Mouse (Mus musculus): ENCODE measurements at regions not wholly inside any gene's neighbourhood (a gene's known extent, or its start where the extent isn't known, plus 50 kb on each side); places are given as distances from the start of the nearest gene placed in this dataset.
A peak's percentile ranks its signal among the peaks of the same experiment; 100 is the strongest.

DNA sequence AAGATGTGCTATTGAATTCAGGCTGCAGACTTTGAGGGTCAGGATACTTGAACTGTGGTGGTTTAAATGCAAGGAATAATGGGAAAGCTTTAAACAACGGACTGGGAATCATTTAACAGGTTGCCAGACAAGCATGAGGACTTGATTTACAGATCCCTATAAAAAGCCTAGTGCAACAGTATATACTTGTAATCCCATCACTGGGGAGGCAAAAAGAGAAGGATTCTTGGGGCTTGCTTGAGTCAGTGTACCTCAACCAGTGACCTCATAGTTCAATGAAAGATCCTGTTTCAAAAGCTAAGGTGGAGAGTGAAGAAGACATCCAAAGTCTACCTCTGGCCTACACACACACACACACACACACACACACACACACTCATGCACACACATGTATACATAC is 99.8 kb downstream of the Lrrn1 start:
- no peak for DNase-seq (ENCODE audit: low spot score in 2 of 2)

DNA sequence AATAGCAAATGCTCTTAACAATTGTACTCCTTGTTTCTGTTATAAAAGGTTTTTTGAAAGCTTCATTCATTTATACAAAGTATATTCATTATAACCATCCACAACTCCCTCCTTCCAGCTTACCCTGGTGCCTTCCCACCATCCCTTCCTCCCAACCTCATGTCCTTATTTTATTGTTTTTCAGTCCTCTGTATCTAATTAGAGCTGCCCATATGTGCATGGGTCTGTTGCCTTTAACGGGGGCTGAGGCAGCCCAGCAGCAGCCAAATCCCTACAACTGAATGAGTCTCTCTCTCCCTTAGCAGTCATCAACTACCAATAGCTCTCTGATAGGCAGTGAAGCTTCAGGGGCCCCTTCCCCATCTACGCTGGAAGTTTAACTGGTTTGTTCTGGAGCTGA is 116.2 kb downstream of the Lrrn1 start:
- DNase-seq (ENCODE audit: low spot score in 2 of 2), result peak; percentile 22 to 78

DNA sequence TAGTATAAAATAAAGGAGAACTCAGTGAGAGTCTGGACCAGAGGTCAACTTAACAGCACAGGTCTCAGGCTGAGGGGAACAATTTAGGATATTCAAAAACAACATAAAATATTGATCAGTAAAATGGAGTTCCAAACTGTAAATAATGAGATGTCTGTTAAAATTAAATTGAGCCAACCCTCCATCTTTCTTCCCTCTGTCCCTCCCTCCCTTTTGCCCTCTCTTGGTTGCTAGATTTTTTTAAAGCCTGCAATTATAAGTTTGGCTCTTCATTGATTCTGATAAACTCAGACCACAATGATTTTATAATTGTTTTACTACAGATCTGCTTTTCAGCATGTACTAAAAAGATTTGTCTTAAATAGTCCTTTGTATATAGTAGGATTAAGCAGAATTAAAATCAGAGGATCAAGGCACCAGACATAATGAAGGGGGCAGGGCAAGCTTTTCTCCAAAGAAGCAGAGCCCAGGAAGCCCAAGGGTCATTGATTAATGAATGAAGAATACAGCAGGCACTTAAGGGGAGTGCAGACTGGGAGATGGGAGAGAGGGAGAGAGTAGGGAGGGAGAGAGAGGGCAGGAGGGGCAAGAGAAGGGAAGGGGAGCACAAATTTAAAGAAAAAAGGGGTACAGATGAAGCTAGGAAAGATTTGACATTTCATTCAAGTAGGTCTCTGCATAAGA is 124.4 kb downstream of the Lrrn1 start:
- DNase-seq (ENCODE audit: low spot score in 2 of 2), result no peak

DNA sequence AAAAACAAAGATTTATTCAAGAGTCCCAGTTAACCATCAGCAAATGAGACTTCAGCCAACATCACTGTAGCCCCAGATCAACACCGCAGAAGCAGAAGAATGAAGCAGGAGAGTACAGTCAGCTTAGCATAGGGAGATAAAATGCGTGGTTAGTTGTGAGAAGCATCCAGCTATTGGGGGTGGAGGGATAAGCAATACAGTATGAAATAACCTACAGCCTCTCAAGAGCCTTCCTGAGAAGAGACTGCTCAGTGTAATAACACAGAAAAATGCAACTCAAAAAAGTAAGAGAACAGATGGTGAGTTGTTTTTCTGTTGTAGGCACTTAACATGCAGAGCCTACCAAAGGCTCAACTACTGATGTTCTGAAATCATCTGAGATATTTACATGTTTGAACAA is 128.2 kb downstream of the Lrrn1 start:
- DNase-seq (ENCODE audit: low spot score in 2 of 2), result no peak

DNA sequence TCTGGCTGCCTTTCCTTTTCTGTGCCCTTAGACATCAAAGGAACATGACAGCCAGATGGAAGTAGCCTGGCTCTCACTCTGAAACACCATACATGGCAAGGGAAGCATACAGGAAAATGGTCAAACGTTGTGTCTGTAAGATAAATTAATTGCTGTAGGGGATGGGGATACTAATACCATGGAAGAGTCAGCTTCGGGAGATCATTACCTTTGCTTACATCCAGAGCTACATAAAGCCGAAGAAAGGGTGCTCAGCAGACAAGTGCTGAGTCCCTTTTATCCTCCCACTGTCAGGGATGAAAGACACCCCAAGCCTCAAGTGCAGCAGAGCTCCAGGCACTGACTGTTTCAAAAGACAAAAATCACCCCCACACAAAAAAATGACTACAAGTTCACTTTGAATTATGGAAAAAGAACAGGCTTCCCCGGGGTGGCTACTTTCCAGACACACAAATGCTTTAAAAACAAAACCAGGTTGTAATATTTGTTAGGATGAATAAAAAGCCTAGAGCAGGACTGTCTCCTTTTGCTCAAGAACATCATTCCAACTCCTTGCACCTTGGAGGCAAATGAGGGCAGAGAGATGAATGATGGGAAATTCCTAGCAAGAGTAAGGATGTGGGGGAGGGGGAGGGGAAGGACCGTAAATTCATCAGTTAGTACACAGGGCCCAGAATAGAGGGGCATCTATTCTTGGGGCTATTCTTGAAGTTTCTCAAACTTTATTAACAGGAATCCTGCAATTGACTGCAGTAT is 131.6 kb downstream of the Lrrn1 start:
- DNase-seq (ENCODE audit: low spot score in 2 of 2), result no peak

DNA sequence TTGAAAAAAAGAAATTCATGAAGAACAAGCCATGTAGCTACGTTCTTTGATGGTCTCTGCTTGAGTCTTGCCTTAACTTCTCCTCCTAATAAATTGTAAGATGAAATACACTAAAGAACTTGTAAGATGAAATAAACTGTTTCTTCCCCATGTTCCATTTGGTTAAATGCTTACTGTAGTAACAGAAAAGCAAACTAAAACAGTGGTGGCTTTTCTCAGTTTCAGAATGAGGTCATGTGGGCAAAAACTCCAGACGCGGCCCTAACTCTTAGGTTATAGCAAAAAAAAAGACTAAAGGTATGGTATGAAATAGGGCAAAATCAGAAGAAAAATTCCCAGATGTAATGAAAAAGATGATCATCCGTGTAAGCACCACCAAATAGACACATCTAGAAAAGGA is 169.7 kb downstream of the Lrrn1 start:
- no peak for DNase-seq (ENCODE audit: low spot score in 2 of 2)

DNA sequence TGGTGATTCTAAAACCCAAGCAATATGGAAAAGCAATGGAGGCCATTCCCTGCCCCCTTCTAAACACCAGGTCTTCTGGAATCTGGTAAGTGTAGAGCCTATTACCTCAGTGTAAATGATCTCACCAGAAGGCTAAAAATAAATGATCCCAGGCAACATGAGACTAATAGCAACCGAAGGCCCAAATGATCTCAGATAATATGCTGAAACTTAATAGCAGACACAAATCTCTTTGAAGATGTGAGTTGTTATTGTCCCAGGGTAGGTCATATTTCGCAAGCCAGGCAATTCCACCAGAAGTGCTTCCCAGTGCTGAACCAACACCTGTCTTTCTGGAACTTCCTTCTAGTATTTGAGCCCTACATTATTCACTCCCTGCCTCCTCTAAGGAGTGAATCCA is 178.6 kb downstream of the Lrrn1 start:
- DNase-seq (ENCODE audit: low spot score in 2 of 2), result no peak

DNA sequence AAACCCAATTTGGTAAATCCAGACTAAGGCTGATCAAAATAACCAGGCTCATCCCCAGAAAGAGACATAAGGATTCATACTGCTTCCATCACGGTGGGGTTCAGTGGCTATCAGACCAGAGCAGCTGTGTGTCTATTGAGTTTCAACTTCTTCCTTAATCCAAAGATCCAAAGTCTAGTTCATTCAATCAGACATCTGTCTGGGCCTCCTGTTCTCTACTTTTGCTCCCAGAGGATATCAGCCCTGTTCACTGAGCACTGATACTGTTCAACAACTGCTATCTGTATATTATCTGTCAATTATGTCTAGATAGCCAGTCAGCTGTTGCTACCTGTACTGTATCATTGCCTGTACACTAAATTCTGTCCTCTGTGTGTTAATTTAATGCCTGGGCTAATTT is 179.0 kb downstream of the Lrrn1 start:
- no peak for DNase-seq (ENCODE audit: low spot score in 2 of 2)

GRCm38 (mm10) chr6:107710360-107710759 is 180.8 kb downstream of the Lrrn1 start:
- DNase-seq (ENCODE audit: low spot score in 2 of 2), result peak; percentile 37 to 63

DNA sequence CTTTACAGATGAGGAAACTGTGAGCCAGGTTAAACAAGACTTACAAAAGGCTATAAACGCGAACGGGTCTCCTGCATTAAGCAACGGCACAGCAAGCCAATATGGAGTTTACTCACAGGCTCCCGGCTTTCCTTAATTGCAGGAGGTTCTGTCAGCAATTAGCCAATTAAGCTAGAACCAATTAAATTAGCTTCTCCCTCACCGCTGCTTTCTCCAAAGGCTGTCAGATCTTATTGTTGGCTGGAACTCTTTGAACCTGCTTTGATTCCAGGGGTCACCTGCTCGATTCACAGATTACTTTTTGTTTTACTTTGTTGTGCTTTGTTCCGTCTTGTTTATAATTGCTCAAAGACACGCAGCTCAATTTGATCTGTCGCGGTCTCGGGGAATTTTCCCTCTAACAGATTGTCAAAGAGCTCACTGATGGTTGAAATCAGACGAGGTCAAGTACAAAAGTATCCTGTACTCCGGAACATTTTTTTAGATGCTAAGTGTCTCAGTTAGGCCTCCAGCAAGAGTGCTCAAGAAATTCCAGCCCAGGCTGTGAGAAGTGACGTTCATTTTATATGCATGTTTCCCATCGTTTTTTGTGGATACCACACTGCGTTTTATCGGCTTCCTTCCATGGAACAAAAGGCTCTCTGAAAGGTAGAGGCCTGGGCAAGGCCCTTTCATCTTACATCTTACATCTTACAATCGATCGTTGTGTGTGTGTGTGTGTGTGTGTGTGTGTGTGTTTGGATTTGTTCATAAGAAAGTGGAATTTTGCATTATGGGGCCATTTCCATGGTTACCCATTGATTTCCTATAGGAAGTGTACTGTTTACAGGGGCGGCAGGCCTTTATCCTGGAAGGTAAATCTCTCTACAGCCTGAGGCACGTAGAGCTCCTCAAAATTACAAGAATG is 181.9 kb downstream of the Lrrn1 start:
- DNase-seq (ENCODE audit: low spot score in 2 of 2), result peak; percentile 13 to 15

- no peak for DNase-seq (ENCODE audit: low spot score in 2 of 2)
Observed at GRCm38 (mm10) chr6:107713051-107713450, 183.5 kb downstream of the Lrrn1 start.

- DNase-seq (ENCODE audit: low spot score in 2 of 2), result no peak
Observed at GRCm38 (mm10) chr6:107717194-107717593, 187.6 kb downstream of the Lrrn1 start.

DNA sequence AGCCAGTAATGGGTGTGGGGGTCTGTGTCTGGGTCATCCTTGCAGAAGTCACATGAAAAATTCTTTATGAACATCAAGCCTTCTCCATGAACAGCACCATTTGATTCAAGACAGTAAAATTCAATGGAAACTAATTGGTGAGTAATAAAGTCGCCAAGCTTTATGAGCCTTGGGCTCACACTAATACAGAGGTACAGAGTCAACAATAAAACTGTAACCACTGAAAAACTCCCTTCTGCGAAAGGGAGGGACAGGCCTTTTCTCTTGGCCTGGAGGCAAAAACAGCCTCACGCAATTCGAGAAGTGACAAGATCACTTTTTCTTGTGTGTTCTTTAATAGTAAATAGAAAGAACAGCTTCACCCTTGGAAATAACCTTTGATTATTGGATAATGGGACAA is 200.7 kb downstream of the Lrrn1 start:
- DNase-seq (ENCODE audit: low spot score in 2 of 2), result no peak

- no peak for DNase-seq (ENCODE audit: low spot score in 2 of 2)
Observed at GRCm38 (mm10) chr6:107734773-107735172, 205.2 kb downstream of the Lrrn1 start.

DNA sequence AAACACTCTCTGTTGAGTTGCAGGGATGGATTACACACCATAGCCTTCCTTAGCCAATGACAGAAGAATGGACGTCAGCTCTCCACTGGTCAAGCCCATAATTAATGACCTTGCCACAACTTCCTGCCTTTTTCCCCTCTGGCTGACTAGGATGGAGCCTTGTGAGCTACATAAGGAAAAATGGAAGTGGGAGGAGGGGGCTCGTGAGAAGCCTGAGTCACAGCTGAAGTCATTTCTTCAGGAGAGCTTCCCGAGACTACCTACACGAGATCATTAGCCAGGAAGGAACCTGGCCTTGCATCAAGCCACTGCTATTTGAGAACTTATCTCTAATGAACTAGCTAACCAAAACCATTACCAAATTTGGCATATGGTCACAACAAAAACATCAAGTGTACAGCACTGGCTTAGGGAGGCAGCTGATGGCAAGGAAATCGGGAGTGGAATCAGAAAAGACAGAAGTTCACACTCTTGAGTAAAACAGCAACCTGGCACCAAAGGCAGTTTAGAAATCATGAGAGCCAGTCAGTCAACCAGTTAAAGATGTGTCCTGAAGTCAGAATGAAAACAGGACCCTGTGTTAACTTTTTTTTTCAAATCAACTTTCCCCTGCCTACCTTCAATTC is 219.7 kb downstream of the Lrrn1 start:
- DNase-seq (ENCODE audit: low spot score in 2 of 2), result no peak

GRCm38 (mm10) chr6:107749794-107750193 is 220.2 kb downstream of the Lrrn1 start:
- no peak for DNase-seq (ENCODE audit: low spot score in 2 of 2)

DNA sequence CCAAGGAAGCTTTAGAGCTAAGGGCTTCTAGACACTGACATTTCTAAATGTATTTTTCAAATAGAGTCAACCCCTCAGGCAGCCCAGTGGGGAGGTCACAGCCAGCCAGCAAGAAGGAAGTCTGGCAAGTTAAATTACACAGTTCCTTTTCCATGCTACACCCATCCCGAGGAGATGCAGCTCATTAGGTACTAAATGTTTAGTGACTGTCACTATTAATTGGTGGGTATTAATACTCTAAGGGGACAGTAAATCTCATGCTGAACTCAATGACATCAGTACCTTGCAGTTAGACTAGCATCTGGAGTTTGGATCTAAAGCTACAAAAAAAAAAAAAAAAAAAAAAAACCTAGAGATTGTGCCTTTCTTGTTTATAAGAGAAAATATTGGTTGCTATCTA is 222.6 kb downstream of the Lrrn1 start:
- DNase-seq (ENCODE audit: low spot score in 2 of 2), result no peak

DNA sequence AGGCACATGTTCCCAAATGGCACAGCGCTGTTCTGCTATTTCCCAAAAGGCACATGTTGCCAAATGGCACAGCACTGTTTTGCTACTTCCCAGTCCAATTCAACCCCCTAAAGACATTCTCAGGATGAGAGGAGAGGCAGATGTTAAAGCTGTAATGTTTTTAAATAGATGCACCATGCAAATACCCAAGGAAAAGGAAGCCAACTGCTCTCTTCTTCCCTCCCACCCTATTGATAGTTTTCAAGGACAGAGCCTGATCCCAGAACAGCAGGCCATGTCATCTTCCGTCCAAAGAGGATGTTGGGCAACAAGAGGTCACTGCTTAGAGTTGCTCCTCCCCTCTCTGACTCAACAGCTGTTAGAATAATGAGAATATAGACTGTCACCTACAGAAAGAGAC is 225.6 kb downstream of the Lrrn1 start:
- no peak for DNase-seq (ENCODE audit: low spot score in 2 of 2)

DNA sequence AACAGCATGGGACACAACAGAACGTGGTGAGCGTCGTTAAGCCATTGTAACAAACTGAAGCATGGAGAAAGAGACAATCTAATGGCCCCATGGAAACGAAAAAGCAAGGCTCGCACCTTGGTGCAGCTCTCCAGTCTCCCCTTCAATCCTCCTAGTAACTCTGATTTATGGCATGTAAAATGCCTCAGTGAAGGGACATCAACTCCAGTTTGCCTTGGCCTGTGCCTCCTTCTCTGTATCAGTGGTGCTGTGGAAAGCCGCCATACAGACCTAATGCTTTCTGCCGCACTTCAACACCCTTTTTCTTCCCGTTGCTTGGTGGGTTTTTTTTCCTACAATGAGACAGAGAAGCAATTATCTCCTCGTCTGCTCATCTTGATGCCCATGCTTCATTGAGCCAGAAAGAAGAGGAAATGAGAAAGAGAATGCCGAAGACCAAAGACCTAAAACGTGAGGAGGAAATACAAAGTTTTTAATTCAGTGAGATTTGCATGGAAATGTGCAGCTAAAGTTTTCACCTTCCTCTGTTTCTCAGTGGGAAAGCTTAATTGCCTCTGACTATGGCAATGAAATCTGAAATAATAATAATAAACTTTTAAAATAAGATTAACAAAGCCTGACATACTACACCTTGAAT is 241.4 kb downstream of the Lrrn1 start:
- no peak for DNase-seq (ENCODE audit: low spot score in 2 of 2)

GRCm38 (mm10) chr6:107784998-107785397 is 255.4 kb downstream of the Lrrn1 start:
- DNase-seq (ENCODE audit: low spot score in 2 of 2), result no peak

All from layer of hippocampus, postnatal 14 days (tissue).